Mouse (Mus musculus) forebrain, embryonic 12.5 days (tissue): ENCODE measurements at regions not wholly inside any gene's neighbourhood (a gene's known extent, or its start where the extent isn't known, plus 50 kb on each side); places are given as distances from the start of the nearest gene placed in this dataset.

Experiments used
- ATAC-seq: fragments of 200-750 bp; cut with Nextera tagmentation; 2 replicates; pipeline ENCODE4 v1.8.0; 2017; ENCODE audit warnings: moderate TSS enrichment; ENCODE audit not compliant: low FRiP score
- H3K27ac ChIP-seq: fragments of 300-500 bp; sonication (generic); 2 replicates; pipeline ENCODE4 v1.5.1; 2016; ENCODE audit warnings: mild to moderate bottlenecking
- H3K27me3 ChIP-seq: fragments of 300-500 bp; sonication (generic); 2 replicates; pipeline ENCODE4 v1.6.1; 2016; ENCODE audit warnings: mild to moderate bottlenecking
- H3K36me3 ChIP-seq: fragments of 300-500 bp; sonication (generic); replicated peaks from 2 replicates; pipeline ENCODE4 v1.6.1; 2016; ENCODE audit warnings: mild to moderate bottlenecking
- H3K4me1 ChIP-seq: fragments of 300-500 bp; sonication (generic); 2 replicates; pipeline ENCODE4 v1.6.1; 2016
- H3K4me2 ChIP-seq: fragments of 300-500 bp; sonication (generic); 2 replicates; pipeline ENCODE4 v1.6.1; 2016; ENCODE audit warnings: mild to moderate bottlenecking, moderate library complexity
- H3K4me3 ChIP-seq: fragments of 300-500 bp; sonication (generic); replicated peaks from 2 replicates; pipeline ENCODE4 v1.5.1; 2016; ENCODE audit warnings: mild to moderate bottlenecking
- H3K9ac ChIP-seq: fragments of 300-500 bp; sonication (generic); 2 replicates; pipeline ENCODE4 v1.6.1; 2016; ENCODE audit warnings: mild to moderate bottlenecking
- H3K9me3 ChIP-seq: fragments of 300-500 bp; sonication (generic); 2 replicates; pipeline ENCODE4 v1.6.1; 2016

GRCm38 (mm10) chr2:146802973-146803372 is 52.7 kb upstream of the Kiz start:
- H3K4me2 ChIP-seq: no peak overlapping the region
- no peak overlapping the region for H3K9ac ChIP-seq
- no peaks in the 10 kb centered on the region for H3K9me3 ChIP-seq
- H3K36me3 ChIP-seq: no peaks in the 10 kb centered on the region
- no peak overlapping the region for H3K27ac ChIP-seq
- no peak overlapping the region for H3K4me3 ChIP-seq
- H3K4me1 ChIP-seq: no peaks in the 10 kb centered on the region
- peaks cover 4% of the 10 kb centered on the region; the same call in 1 of the 2 replicates for H3K27me3 ChIP-seq
- ATAC-seq: no peak
